Mouse (Mus musculus): ENCODE data around the gene Eif2b5. TPM values are rescaled to one million over a fixed set of nuclear protein-coding genes. Genes with fewer than 3 reads are reported as not detected.
A peak's percentile ranks its signal among the peaks of the same experiment; 100 is the strongest.
"Not testable (repeated sequence)": the region's sequence is repeated elsewhere in the genome, so short reads cannot be mapped to it uniquely, and the experiment has no call there.

Eif2b5 gene
- polyA plus RNA-seq, 1 experiment, result 94.0 TPM

- Histone ChIP-seq H3K36me3 (ENCODE audit: control insufficient read depth, insufficient read depth, low read length, poor library complexity, severe bottlenecking) (no peaks in the 10 kb centered on the region), H3K9me3 (replicated peaks; ENCODE audit: control insufficient read depth, insufficient read depth, low read length, poor library complexity, severe bottlenecking) (no peaks in the 10 kb centered on the region), H3K27ac (ENCODE audit: insufficient read depth, low read length) (no peak overlapping the region), H3K4me3 (ENCODE audit: low read depth, low read length) (no peak overlapping the region), H3K9ac (ENCODE audit: low read depth, poor library complexity, severe bottlenecking) (no peak overlapping the region), H3K4me1 (ENCODE audit: control insufficient read depth, insufficient read depth, low read length) (no peaks in the 10 kb centered on the region), H3K27me3 (ENCODE audit: control insufficient read depth, insufficient read depth, low read length, poor library complexity, severe bottlenecking) (no peaks in the 10 kb centered on the region)
- no peak for TF ChIP-seq POLR2A (IDR thresholded peaks at IDR 0.05; ENCODE audit: insufficient read depth, low read length)
- TF ChIP-seq EP300 (IDR thresholded peaks at IDR 0.05; ENCODE audit: insufficient read depth, low read depth, low read length), result no peak
- no peak for TF ChIP-seq CTCF (IDR thresholded peaks at IDR 0.05; ENCODE audit: low read depth, low read length)
Measured at GRCm38 (mm10) chr16:20485061-20485460, 13.6 kb upstream of the Eif2b5 start.

- no peak overlapping the region for H3K4me3 ChIP-seq (ENCODE audit: low read depth, low read length)
- no peak for TF ChIP-seq POLR2A (IDR thresholded peaks at IDR 0.05; ENCODE audit: insufficient read depth, low read length)
- no peak for TF ChIP-seq EP300 (IDR thresholded peaks at IDR 0.05; ENCODE audit: insufficient read depth, low read depth, low read length)
- TF ChIP-seq CTCF (IDR thresholded peaks at IDR 0.05; ENCODE audit: low read depth, low read length), result no peak
Measured at GRCm38 (mm10) chr16:20486048-20486447, 12.6 kb upstream of the Eif2b5 start.

GRCm38 (mm10) chr16:20488151-20488550 lies 10.5 kb upstream of the Eif2b5 start:
- no peak overlapping the region for H3K9ac ChIP-seq (ENCODE audit: low read depth, poor library complexity, severe bottlenecking)

More at GRCm38 (mm10) chr16:20486048-20486447, 12.6 kb upstream of the Eif2b5 start:
- no peaks in the 10 kb centered on the region for H3K4me1 ChIP-seq (ENCODE audit: control insufficient read depth, insufficient read depth, low read length)
- H3K27ac ChIP-seq (ENCODE audit: insufficient read depth, low read length), result no peak overlapping the region
- no peak overlapping the region for H3K9ac ChIP-seq (ENCODE audit: low read depth, poor library complexity, severe bottlenecking)
- no peaks in the 10 kb centered on the region for H3K9me3 ChIP-seq (replicated peaks; ENCODE audit: control insufficient read depth, insufficient read depth, low read length, poor library complexity, severe bottlenecking)
- no peaks in the 10 kb centered on the region for H3K36me3 ChIP-seq (ENCODE audit: control insufficient read depth, insufficient read depth, low read length, poor library complexity, severe bottlenecking)
- H3K27me3 ChIP-seq (ENCODE audit: control insufficient read depth, insufficient read depth, low read length, poor library complexity, severe bottlenecking), result no peaks in the 10 kb centered on the region

GRCm38 (mm10) chr16:20488751-20489150 lies 9.9 kb upstream of the Eif2b5 start:
- H3K4me1 ChIP-seq (ENCODE audit: control insufficient read depth, insufficient read depth, low read length); H3K27ac ChIP-seq (ENCODE audit: insufficient read depth, low read length); H3K27me3 ChIP-seq (ENCODE audit: control insufficient read depth, insufficient read depth, low read length, poor library complexity, severe bottlenecking); H3K36me3 ChIP-seq (ENCODE audit: control insufficient read depth, insufficient read depth, low read length, poor library complexity, severe bottlenecking); H3K9me3 ChIP-seq (replicated peaks; ENCODE audit: control insufficient read depth, insufficient read depth, low read length, poor library complexity, severe bottlenecking); H3K4me3 ChIP-seq (ENCODE audit: low read depth, low read length); H3K9ac ChIP-seq (ENCODE audit: low read depth, poor library complexity, severe bottlenecking): not testable (repeated sequence)

More at GRCm38 (mm10) chr16:20488151-20488550, 10.5 kb upstream of the Eif2b5 start:
- TF ChIP-seq EP300 (IDR thresholded peaks at IDR 0.05; ENCODE audit: insufficient read depth, low read depth, low read length), result no peak
- Histone ChIP-seq H3K9me3 (replicated peaks; ENCODE audit: control insufficient read depth, insufficient read depth, low read length, poor library complexity, severe bottlenecking) (no peaks in the 10 kb centered on the region), H3K27ac (ENCODE audit: insufficient read depth, low read length) (no peak overlapping the region), H3K27me3 (ENCODE audit: control insufficient read depth, insufficient read depth, low read length, poor library complexity, severe bottlenecking) (no peaks in the 10 kb centered on the region), H3K4me3 (ENCODE audit: low read depth, low read length) (no peak overlapping the region), H3K36me3 (ENCODE audit: control insufficient read depth, insufficient read depth, low read length, poor library complexity, severe bottlenecking) (no peaks in the 10 kb centered on the region), H3K4me1 (ENCODE audit: control insufficient read depth, insufficient read depth, low read length) (no peaks in the 10 kb centered on the region)

DNA sequence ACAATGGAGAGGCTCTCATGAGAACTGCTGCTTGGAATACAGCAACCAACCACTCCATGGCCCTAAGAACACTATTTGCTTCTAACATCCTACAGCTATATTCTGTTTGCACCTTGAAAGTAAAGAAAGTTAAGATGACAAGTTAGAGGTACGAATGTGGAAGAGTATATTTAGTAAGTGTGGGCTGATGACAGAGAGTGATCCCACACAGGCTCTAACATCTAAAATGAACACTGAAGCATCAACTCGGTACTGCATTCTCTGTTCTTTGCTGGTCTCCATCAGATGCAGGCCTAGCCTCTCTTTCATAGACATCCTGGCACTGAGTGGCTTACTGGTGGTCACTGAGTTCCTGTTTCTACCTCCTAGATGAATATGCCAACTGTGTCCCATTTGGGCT lies 9.4 kb upstream of the Eif2b5 start:
- Histone ChIP-seq H3K9me3 (replicated peaks; ENCODE audit: control insufficient read depth, insufficient read depth, low read length, poor library complexity, severe bottlenecking) (no peaks in the 10 kb centered on the region), H3K4me1 (ENCODE audit: control insufficient read depth, insufficient read depth, low read length) (no peaks in the 10 kb centered on the region), H3K36me3 (ENCODE audit: control insufficient read depth, insufficient read depth, low read length, poor library complexity, severe bottlenecking) (no peaks in the 10 kb centered on the region), H3K4me3 (ENCODE audit: low read depth, low read length) (no peak overlapping the region), H3K27me3 (ENCODE audit: control insufficient read depth, insufficient read depth, low read length, poor library complexity, severe bottlenecking) (no peaks in the 10 kb centered on the region), H3K27ac (ENCODE audit: insufficient read depth, low read length) (no peak overlapping the region), H3K9ac (ENCODE audit: low read depth, poor library complexity, severe bottlenecking) (no peak overlapping the region)
- TF ChIP-seq CTCF (IDR thresholded peaks at IDR 0.05; ENCODE audit: low read depth, low read length), result no peak
- TF ChIP-seq EP300 (IDR thresholded peaks at IDR 0.05; ENCODE audit: insufficient read depth, low read depth, low read length), result no peak
- no peak for TF ChIP-seq POLR2A (IDR thresholded peaks at IDR 0.05; ENCODE audit: insufficient read depth, low read length)

GRCm38 (mm10) chr16:20490581-20490980 lies 8.0 kb upstream of the Eif2b5 start:
- TF ChIP-seq CTCF (IDR thresholded peaks at IDR 0.05; ENCODE audit: low read depth, low read length) (peak; percentile 55), EP300 (IDR thresholded peaks at IDR 0.05; ENCODE audit: insufficient read depth, low read depth, low read length) (no peak)
- Histone ChIP-seq H3K4me1 (ENCODE audit: control insufficient read depth, insufficient read depth, low read length) (no peaks in the 10 kb centered on the region), H3K27me3 (ENCODE audit: control insufficient read depth, insufficient read depth, low read length, poor library complexity, severe bottlenecking) (no peaks in the 10 kb centered on the region), H3K27ac (ENCODE audit: insufficient read depth, low read length) (no peak overlapping the region), H3K9ac (ENCODE audit: low read depth, poor library complexity, severe bottlenecking) (no peak overlapping the region), H3K36me3 (ENCODE audit: control insufficient read depth, insufficient read depth, low read length, poor library complexity, severe bottlenecking) (no peaks in the 10 kb centered on the region), H3K4me3 (ENCODE audit: low read depth, low read length) (no peak overlapping the region), H3K9me3 (replicated peaks; ENCODE audit: control insufficient read depth, insufficient read depth, low read length, poor library complexity, severe bottlenecking) (no peaks in the 10 kb centered on the region)
